Mouse (Mus musculus): Measurements from ENCODE around the gene Slc9a7. TPM values are rescaled to one million over a fixed set of nuclear protein-coding genes. Genes with fewer than 3 reads are reported as not detected.

The Slc9a7 gene
- polyA plus RNA-seq, 1 experiment: 0.52 TPM

- no peak overlapping the region for H3K27ac ChIP-seq (ENCODE audit: control insufficient read depth, insufficient read depth, low read depth, low read length)
- TF ChIP-seq POLR2A (IDR thresholded peaks at IDR 0.05; ENCODE audit: control insufficient read depth, low read depth, low read length): no peak
- H3K4me1 ChIP-seq (ENCODE audit: control insufficient read depth, insufficient read depth, low read length): no peaks in the 10 kb centered on the region
These were observed 221.4 kb downstream of the Slc9a7 start for GRCm38 (mm10) chrX:20070196-20070595.

DNA sequence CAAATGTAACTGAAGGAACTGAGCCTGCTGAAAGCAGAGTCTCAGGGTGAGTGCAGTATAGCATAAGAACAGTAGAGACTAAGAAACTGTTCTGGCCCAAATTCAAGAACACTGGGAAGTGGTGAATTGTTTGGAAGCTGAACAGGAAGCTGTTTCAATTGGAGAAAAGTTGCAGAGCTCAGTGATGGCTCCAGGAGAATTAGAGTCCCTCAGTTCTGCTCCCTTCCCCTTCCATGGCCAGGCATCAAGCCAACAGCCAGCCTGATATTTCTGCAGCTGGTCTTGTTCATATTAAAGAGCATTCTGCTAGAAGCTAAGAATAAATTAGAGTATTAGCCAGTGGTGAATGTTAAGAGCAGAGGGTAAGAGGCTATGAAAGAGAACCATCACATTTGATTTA lies 225.0 kb downstream of the Slc9a7 start:
- Histone ChIP-seq H3K4me3 (ENCODE audit: control insufficient read depth, low read depth, low read length) (no peak overlapping the region), H3K36me3 (ENCODE audit: control insufficient read depth, insufficient read depth, low read length) (no peaks in the 10 kb centered on the region), H3K27ac (ENCODE audit: control insufficient read depth, insufficient read depth, low read depth, low read length) (no peak overlapping the region), H3K27me3 (ENCODE audit: control insufficient read depth, insufficient read depth, low read length) (no peaks in the 10 kb centered on the region), H3K4me1 (ENCODE audit: control insufficient read depth, insufficient read depth, low read length) (no peaks in the 10 kb centered on the region)
- TF ChIP-seq POLR2A (IDR thresholded peaks at IDR 0.05; ENCODE audit: control insufficient read depth, low read depth, low read length) (no peak), CTCF (IDR thresholded peaks at IDR 0.05; ENCODE audit: control insufficient read depth, insufficient read depth, insufficient replicate concordance, low read depth, low read length) (no peak)

More at GRCm38 (mm10) chrX:20070196-20070595, 221.4 kb downstream of the Slc9a7 start:
- no peak overlapping the region for H3K4me3 ChIP-seq (ENCODE audit: control insufficient read depth, low read depth, low read length)
- H3K36me3 ChIP-seq (ENCODE audit: control insufficient read depth, insufficient read depth, low read length): no peaks in the 10 kb centered on the region
- H3K27me3 ChIP-seq (ENCODE audit: control insufficient read depth, insufficient read depth, low read length): no peaks in the 10 kb centered on the region

- TF ChIP-seq POLR2A (IDR thresholded peaks at IDR 0.05; ENCODE audit: control insufficient read depth, low read depth, low read length) (no peak), CTCF (IDR thresholded peaks at IDR 0.05; ENCODE audit: control insufficient read depth, insufficient read depth, insufficient replicate concordance, low read depth, low read length) (no peak)
- no peak overlapping the region for H3K27ac ChIP-seq (ENCODE audit: control insufficient read depth, insufficient read depth, low read depth, low read length)
- H3K4me3 ChIP-seq (ENCODE audit: control insufficient read depth, low read depth, low read length): no peak overlapping the region
- H3K27me3 ChIP-seq (ENCODE audit: control insufficient read depth, insufficient read depth, low read length): no peaks in the 10 kb centered on the region
- peaks cover 10% of the 10 kb centered on the region for H3K4me1 ChIP-seq (ENCODE audit: control insufficient read depth, insufficient read depth, low read length)
- H3K36me3 ChIP-seq (ENCODE audit: control insufficient read depth, insufficient read depth, low read length): no peaks in the 10 kb centered on the region
These were observed 229.7 kb downstream of the Slc9a7 start for GRCm38 (mm10) chrX:20061764-20062480.

GRCm38 (mm10) chrX:20060769-20061315 lies 230.8 kb downstream of the Slc9a7 start:
- no peak overlapping the region for H3K27ac ChIP-seq (ENCODE audit: control insufficient read depth, insufficient read depth, low read depth, low read length)
- TF ChIP-seq CTCF (IDR thresholded peaks at IDR 0.05; ENCODE audit: control insufficient read depth, insufficient read depth, insufficient replicate concordance, low read depth, low read length) (no peak), POLR2A (IDR thresholded peaks at IDR 0.05; ENCODE audit: control insufficient read depth, low read depth, low read length) (no peak)

DNA sequence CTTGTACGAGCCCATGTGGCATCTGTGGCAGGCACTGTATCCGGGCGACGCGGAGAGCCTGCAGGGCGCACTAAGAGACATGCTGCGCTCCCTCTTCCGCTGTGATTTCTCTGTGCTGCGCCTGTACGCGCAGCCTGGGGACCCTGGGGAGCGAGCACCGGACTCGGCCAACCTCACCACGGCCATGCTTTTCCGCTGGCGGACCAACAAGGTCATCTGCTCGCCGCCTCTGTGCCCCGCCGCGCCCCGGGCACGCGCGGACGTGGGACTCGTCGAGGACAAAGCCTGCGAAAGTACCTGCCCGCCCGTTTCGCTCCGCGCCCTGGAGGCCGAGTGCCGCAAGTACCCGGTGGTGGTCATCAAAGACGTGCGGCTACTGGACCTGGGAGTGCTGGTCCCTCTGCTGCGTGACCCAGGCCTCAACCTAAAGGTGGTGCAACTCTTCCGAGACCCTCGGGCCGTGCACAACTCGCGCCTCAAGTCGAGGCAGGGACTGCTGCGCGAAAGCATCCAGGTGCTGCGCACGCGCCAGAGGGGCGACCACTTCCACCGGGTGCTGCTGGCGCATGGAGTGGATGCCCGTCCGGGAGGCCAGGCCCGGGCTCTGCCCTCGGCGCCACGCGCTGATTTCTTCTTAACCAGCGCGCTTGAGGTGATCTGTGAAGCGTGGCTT lies 231.4 kb downstream of the Slc9a7 start:
- Histone ChIP-seq H3K4me3 (ENCODE audit: control insufficient read depth, low read depth, low read length) (peak overlapping the region; percentile 63), H3K27me3 (ENCODE audit: control insufficient read depth, insufficient read depth, low read length) (no peaks in the 10 kb centered on the region), H3K27ac (ENCODE audit: control insufficient read depth, insufficient read depth, low read depth, low read length) (no peak overlapping the region), H3K4me1 (ENCODE audit: control insufficient read depth, insufficient read depth, low read length) (peaks cover 10% of the 10 kb centered on the region), H3K36me3 (ENCODE audit: control insufficient read depth, insufficient read depth, low read length) (no peaks in the 10 kb centered on the region)
- TF ChIP-seq CTCF (IDR thresholded peaks at IDR 0.05; ENCODE audit: control insufficient read depth, insufficient read depth, insufficient replicate concordance, low read depth, low read length) (no peak), POLR2A (IDR thresholded peaks at IDR 0.05; ENCODE audit: control insufficient read depth, low read depth, low read length) (no peak)

More at GRCm38 (mm10) chrX:20060769-20061315, 230.8 kb downstream of the Slc9a7 start:
- H3K36me3 ChIP-seq (ENCODE audit: control insufficient read depth, insufficient read depth, low read length): no peaks in the 10 kb centered on the region
- H3K4me1 ChIP-seq (ENCODE audit: control insufficient read depth, insufficient read depth, low read length): peaks cover 10% of the 10 kb centered on the region
- no peaks in the 10 kb centered on the region for H3K27me3 ChIP-seq (ENCODE audit: control insufficient read depth, insufficient read depth, low read length)
- H3K4me3 ChIP-seq (ENCODE audit: control insufficient read depth, low read depth, low read length): peak overlapping the region; percentile 63

- Histone ChIP-seq H3K36me3 (ENCODE audit: control insufficient read depth, insufficient read depth, low read length) (no peaks in the 10 kb centered on the region), H3K27me3 (ENCODE audit: control insufficient read depth, insufficient read depth, low read length) (no peaks in the 10 kb centered on the region), H3K27ac (ENCODE audit: control insufficient read depth, insufficient read depth, low read depth, low read length) (no peak within 1 kb of the TSS), H3K4me3 (ENCODE audit: control insufficient read depth, low read depth, low read length) (peak within 1 kb of the TSS; percentile 63), H3K4me1 (ENCODE audit: control insufficient read depth, insufficient read depth, low read length) (peaks cover 10% of the 10 kb centered on the region)
- TF ChIP-seq CTCF (IDR thresholded peaks at IDR 0.05; ENCODE audit: control insufficient read depth, insufficient read depth, insufficient replicate concordance, low read depth, low read length) (no peak), POLR2A (IDR thresholded peaks at IDR 0.05; ENCODE audit: control insufficient read depth, low read depth, low read length) (no peak)
These were observed 232.1 kb downstream of the Slc9a7 start, which contains the start of gene Chst7 for GRCm38 (mm10) chrX:20059381-20059971. Gene Chst7 (plus strand): TSS chrX:20059560.

Other genes with a start within 250 kb of the Slc9a7 start
- gene Chst7, start 232.2 kb downstream of the Slc9a7 start, polyA plus RNA-seq (2012; rRNA removed): 0.07 and 0.20 TPM in 2 replicates
- 26.2 and 31.5 TPM in 2 replicates for gene Rp2, start 72.7 kb upstream of the Slc9a7 start, polyA plus RNA-seq (2012; rRNA removed)
- 2.7 and 4.0 TPM in 2 replicates for gene Jade3, start 133.9 kb upstream of the Slc9a7 start, polyA plus RNA-seq (2012; rRNA removed)